Mouse (Mus musculus): ENCODE data around the gene Npm3. TPM values are rescaled to one million over a fixed set of nuclear protein-coding genes. Genes with fewer than 3 reads are reported as not detected.

The Npm3 gene
- polyA plus RNA-seq, 1 experiment from 2014 or later, result 6.5 TPM

DNA sequence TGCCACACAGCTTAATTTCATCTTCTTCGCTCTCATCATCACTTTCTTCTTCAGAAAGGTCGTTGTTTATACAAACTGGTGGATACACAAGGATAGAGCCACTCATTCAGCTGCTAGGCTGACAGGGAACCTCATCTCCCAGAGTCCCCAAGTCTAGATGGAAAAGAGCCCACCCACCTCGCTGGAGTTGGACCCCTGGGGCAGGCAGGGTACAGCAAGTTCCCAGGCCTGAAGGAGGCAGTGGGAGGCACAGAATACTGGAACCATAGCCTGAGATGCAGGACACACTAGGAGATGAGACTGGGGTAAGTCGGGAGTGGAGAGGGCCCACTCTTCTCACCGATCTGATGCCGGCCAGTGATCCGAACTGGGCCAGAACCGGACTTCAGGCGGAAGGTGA is 1.2 kb downstream of the Npm3 start:
- H3K9me3 ChIP-seq, result no peaks in the 10 kb centered on the region
- no peak for ATAC-seq (ENCODE audit: low FRiP score)
- peaks cover 16% of the 10 kb centered on the region for H3K36me3 ChIP-seq
- peak overlapping the region; percentile 87 for H3K4me3 ChIP-seq
- H3K27me3 ChIP-seq, result peaks cover 48% of the 10 kb centered on the region
- H3K4me1 ChIP-seq (replicated peaks), result peaks cover 30% of the 10 kb centered on the region
- 58% methylated on average over 9 of the region's 9 CpGs for WGBS
- peak overlapping the region; percentile 96 for H3K4me2 ChIP-seq
- H3K9ac ChIP-seq, result peak overlapping the region; percentile 87
- H3K27ac ChIP-seq, result no peak overlapping the region

DNA sequence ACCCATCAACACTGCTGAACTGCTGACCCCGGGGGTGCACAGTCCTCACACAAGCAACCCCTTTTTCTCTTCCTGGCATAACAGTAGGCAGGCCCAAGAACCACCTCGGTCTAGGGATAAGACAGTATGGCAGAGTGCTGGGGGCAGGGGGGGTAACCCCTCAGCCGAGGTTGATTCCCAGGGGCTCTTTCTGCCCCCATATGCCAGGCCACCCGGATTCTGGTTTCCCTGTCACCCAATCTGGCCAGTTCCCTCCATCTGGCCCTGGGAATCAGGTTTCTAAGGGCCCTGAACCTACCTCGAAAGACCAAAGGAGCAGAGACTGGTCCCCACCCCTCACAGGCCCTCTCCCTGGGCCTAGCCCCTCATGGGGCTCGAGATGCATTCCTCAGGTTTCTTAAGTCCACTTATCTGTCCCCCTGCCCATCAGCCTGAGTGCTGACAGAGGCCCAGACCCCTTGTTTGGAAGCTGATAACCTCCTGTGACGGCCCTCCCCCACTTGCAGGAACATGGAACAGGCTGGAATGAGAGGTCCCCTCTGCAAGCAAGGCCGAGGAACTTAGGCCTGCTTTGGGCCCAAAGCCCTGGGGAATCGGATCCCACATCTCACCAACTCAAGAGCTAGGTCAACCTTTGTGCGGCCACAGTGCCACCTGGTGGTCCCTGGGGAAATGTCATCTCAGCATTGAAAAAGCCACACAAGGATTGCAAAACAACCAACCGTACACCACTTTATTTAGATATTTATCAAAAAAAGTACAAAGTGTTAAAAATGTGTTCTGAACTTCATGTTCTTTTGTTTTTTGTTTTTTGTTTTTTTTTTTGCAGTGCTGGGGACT is 2.1 kb downstream of the Npm3 start:
- Histone ChIP-seq H3K36me3 (peaks cover 8% of the 10 kb centered on the region), H3K9me3 (no peaks in the 10 kb centered on the region), H3K4me2 (no peak overlapping the region), H3K4me1 (replicated peaks) (peaks cover 39% of the 10 kb centered on the region), H3K4me3 (no peak overlapping the region), H3K27ac (no peak overlapping the region), H3K9ac (no peak overlapping the region), H3K27me3 (peaks cover 57% of the 10 kb centered on the region)
- ATAC-seq (ENCODE audit: low FRiP score), result no peak
- WGBS, result 35% methylated on average over 11 of the region's 11 CpGs

DNA sequence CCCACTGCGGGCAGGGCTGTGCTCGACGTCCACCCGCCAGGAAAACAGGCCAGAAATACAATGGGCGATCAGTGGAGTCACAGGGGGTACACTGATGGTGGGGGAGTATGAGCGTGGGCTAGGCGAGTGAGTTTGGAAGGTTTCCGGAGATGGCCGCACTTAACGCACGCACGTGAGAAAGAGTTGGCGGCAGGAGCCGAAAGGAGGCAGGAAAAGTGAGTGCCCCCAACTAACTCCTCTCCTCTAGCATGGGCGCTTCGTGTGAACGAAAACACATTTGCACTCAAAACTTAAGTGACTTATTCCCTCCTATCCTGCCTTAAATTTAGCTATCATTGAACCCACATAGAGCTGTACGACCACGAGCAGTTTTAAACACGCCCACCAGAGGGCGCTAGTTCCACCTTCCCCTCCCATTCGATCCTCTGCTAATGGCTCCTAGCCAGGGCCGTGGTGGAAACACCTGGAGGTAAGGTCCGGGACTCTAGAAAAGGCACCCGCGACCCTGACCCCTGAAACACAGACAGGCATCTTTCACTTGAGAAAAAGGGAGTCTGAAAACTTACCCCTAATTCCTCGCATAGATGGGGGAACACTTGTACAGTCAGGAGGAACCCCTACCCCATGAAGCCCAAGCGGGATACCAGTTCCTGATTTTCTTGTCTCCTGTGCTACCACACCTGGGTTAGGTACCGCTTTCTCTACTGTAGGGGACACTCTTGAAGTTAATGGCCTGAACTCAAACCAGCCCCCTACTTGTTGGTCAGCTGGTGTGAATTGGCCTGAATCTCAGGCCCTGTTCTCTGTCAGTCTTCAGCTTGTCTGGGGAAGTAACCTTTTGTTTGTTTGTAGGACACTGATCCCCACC is 3.0 kb downstream of the Npm3 start:
- Histone ChIP-seq H3K4me1 (replicated peaks) (peaks cover 46% of the 10 kb centered on the region), H3K9me3 (no peaks in the 10 kb centered on the region), H3K36me3 (peaks cover under 1% of the 10 kb centered on the region), H3K27me3 (peaks cover 66% of the 10 kb centered on the region), H3K9ac (no peak overlapping the region), H3K4me3 (no peak overlapping the region), H3K27ac (no peak overlapping the region), H3K4me2 (no peak overlapping the region)
- WGBS, result 7% methylated on average over 29 of the region's 29 CpGs
- ATAC-seq (ENCODE audit: low FRiP score), result no peak

DNA sequence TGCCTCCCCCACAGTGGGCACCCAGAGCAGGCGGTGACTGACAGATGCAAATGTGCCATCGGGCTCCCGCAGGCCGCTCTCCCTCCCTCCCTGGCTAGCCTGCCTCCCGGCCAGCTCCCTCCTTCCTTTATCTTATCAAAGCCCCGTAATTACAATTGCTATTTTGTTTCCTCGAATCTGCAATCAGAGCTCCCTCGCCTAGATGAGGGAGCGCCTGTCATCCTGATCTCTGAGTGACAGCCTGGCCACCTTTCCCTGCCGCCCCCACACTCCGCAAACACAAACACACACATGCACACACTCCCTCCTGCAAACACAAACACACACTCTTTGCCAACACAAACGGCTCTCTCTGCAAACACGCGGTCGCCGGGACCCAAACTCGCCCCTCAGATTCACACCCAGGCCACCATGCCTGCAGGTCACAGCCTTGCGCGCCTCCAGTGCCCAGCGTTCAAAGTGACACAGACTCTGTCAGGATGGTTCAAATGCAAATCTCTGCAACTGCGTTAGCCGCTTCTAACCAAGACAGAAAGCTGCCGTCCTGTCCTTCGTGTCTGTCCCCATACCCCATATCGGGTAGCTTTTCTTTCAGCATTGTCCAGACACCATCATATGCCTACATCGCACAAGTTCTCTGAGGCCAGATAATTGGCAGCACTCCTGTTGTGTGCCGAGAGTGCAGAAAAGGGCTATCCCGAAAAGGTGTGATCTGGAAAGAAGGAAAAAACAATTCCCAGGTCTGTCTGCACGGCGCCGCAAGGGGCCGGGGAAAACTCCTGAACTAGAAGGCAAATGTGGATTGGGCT is 3.8 kb downstream of the Npm3 start:
- H3K4me1 ChIP-seq (replicated peaks), result peaks cover 49% of the 10 kb centered on the region
- peak overlapping the region; percentile 5; the same call in 1 of the 2 replicates for H3K4me3 ChIP-seq
- no peaks in the 10 kb centered on the region for H3K9me3 ChIP-seq
- 0 out of 2 replicates have a peak overlapping the region, but pooled peaks have one; percentile 30 for H3K9ac ChIP-seq
- WGBS, result 2% methylated on average over 32 of the region's 32 CpGs
- H3K27ac ChIP-seq, result no peak overlapping the region
- peaks cover 74% of the 10 kb centered on the region for H3K27me3 ChIP-seq
- H3K36me3 ChIP-seq, result no peaks in the 10 kb centered on the region
- no peak overlapping the region for H3K4me2 ChIP-seq
- no peak for ATAC-seq (ENCODE audit: low FRiP score)

DNA sequence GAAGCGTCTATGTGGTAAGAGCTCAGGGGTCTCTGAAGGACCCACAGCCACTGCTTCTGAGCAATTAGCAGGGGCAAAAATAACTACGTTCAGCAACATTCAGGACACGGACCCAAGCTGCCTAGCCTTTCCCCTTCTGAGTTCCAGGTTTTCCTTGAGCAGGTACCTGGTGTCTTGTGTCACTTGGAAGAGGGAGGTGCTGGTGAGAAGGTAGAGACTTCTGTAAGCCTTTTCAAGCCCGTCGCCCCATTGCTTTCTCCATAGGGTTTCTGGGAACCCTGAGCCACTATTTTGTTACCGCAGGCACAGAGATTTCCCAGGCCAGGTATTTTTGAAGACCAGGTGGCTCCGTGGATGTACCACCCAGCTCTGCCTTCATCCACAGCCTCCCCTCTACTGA is 5.8 kb downstream of the Npm3 start:
- Histone ChIP-seq H3K27me3 (peaks cover 93% of the 10 kb centered on the region), H3K4me2 (no peak overlapping the region), H3K9me3 (no peaks in the 10 kb centered on the region), H3K27ac (no peak overlapping the region), H3K9ac (no peak overlapping the region), H3K4me1 (replicated peaks) (peaks cover 40% of the 10 kb centered on the region), H3K36me3 (no peaks in the 10 kb centered on the region), H3K4me3 (no peak overlapping the region)
- ATAC-seq (ENCODE audit: low FRiP score), result no peak
- 15% methylated on average over 7 of the region's 7 CpGs for WGBS

DNA sequence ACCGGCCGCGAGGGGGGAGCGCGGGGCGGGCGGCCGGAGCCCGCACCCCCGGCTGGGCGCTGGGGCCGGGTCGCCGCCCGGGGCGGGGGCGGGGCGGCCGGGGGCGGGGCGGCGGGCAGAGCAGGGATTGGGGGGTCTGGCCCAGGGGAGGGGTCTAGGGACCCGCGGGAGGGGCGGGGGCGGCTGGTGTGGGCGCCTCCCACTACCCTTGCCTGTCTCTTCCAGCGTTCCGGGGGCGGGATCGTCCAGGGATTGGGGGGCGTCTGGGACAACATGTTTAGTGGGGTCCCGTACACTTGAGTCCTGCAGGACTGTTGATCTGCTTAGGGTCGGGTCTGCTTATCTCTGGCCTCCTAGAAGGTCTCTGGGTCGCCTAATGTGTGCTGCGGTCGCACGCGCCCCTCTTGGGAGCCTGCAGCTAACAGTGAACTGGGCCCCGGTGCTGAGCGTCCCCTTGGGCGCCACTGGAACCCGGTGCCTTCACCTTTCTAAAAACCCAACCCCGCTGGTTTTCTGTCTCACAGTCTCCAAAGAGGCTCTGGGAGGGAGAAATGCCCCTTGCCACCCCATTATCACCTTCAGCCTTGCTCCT is 6.3 kb downstream of the Npm3 start:
- Histone ChIP-seq H3K27me3 (peaks cover 95% of the 10 kb centered on the region), H3K9ac (0 out of 2 replicates have a peak overlapping the region, but pooled peaks have one; percentile 46), H3K27ac (no peak overlapping the region), H3K9me3 (no peaks in the 10 kb centered on the region), H3K4me3 (peak overlapping the region; percentile 35), H3K36me3 (no peaks in the 10 kb centered on the region), H3K4me2 (peak overlapping the region; percentile 59), H3K4me1 (replicated peaks) (peaks cover 35% of the 10 kb centered on the region)
- 5% methylated on average over 26 of the region's 44 CpGs for WGBS
- ATAC-seq (ENCODE audit: low FRiP score), result no peak

DNA sequence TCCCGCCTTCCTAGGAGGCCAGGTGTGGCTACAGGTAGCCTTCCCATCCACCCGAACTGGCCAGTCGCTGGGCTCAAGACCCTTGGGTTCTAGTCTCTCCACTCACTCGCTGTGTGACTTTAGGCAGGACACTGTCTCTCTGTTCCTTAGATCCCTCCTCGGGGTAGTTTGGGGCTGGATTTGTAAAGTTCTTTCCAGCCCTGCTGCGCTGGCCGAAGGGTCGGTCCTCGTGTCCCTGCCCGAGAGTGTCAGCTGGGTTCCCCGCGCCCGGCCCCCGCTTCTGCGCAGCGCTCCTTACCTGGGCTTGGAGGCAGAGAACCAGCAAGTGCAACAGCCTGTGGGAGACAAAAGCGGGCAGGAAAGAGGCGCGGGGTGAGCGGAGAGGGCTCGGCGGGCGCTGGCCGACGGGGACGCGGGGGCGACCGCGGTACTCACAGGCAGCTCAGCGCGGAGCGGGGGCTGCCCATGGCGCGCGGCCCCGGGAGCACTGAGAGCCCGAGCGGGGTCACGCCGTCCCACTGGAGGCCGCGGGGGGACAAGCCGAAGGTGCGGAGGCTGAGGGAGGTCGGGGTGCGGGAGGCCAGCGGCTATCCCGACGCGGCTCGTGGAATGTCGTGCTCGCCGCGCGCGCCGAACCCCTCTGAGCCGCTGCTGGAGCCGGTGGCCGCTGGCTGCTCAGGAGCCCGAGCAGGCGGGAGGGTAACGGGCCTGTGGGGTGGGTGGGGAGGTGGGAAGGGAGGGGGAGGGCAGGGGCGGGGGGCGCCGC is 7.0 kb downstream of the Npm3 start, which contains the start of gene Fgf8:
TSS of gene Fgf8 (minus strand) at position 698 of the 766 bp plus-strand sequence.
- Histone ChIP-seq H3K9me3 (no peaks in the 10 kb centered on the region), H3K4me1 (replicated peaks) (peaks cover 37% of the 10 kb centered on the region), H3K27me3 (peaks cover 100% of the 10 kb centered on the region), H3K9ac (peak within 1 kb of the TSS; percentile 46; the same call in 1 of the 2 replicates), H3K27ac (no peak within 1 kb of the TSS), H3K4me3 (peak within 1 kb of the TSS; percentile 35), H3K4me2 (peak within 1 kb of the TSS; percentile 59), H3K36me3 (no peaks in the 10 kb centered on the region)
- 1% methylated on average over 36 of the region's 68 CpGs for WGBS
- ATAC-seq (ENCODE audit: low FRiP score), result no peak

DNA sequence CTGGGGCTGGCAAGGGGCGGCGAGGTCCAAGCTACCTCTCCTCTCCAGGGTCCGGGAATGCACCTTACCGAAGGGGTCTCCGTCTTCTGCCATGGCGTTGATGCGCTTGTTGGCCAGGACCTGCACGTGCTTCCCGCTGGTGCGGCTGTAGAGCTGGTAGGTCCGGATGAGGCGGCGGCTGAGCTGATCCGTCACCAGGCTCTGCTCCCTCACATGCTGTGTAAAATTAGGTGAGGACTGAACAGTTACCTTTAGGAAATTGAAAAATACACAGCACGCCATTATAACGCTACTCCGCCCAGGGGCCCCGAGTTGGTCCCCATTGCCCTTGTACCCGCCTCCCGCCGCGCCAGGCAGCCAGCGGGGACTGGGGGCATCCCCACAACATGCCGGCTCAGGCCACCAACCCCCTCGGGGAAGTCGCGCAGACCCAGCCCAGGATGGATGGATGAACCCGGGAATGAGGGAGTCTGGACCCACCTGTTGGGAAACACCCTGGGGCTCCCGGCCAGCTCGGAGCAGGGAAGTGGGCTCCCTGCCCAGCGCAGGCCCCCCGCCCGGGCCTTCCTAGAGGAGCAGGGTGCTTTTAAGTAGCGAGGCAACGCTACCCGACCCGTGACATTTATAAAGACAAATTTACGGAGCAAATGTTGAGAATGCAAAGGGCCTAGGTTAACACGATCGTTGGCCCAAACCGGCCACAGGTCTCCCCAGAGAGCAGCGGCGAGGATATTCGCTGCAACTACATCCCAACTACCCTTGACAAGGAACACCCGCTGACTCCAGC is 7.8 kb downstream of the Npm3 start:
- Histone ChIP-seq H3K4me1 (replicated peaks) (peaks cover 42% of the 10 kb centered on the region), H3K9ac (no peak overlapping the region), H3K27me3 (peaks cover 100% of the 10 kb centered on the region), H3K4me3 (peak overlapping the region; percentile 35; the same call in 1 of the 2 replicates), H3K9me3 (no peaks in the 10 kb centered on the region), H3K27ac (no peak overlapping the region), H3K36me3 (no peaks in the 10 kb centered on the region), H3K4me2 (no peak overlapping the region)
- under 1% methylated on average over 45 of the region's 45 CpGs for WGBS
- no peak for ATAC-seq (ENCODE audit: low FRiP score)

DNA sequence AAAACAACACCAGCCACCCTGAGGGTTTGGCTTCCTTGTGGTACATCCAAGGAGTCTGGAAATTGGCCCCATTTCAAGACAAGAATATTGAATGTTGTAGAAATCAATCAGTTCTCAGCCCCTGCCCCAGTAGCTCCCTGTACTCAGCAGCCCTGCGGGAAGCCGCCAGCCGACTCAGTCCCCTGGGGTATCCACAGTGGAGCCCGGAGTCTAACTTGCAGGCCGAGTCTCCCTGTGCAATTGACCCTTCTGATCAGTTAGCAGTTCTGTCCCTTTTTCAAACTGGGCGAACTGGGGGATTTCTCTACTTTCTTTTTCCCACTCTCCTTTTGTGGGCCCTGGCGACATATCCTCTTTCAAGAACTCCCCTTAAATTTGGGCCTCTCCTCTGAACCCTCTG is 8.6 kb downstream of the Npm3 start:
- no peak overlapping the region for H3K27ac ChIP-seq
- H3K9ac ChIP-seq, result no peak overlapping the region
- no peaks in the 10 kb centered on the region for H3K36me3 ChIP-seq
- H3K4me2 ChIP-seq, result no peak overlapping the region
- no peaks in the 10 kb centered on the region for H3K9me3 ChIP-seq
- 2% methylated on average over 7 of the region's 7 CpGs for WGBS
- ATAC-seq (ENCODE audit: low FRiP score), result no peak
- peaks cover 100% of the 10 kb centered on the region for H3K27me3 ChIP-seq
- peaks cover 40% of the 10 kb centered on the region for H3K4me1 ChIP-seq (replicated peaks)
- no peak overlapping the region for H3K4me3 ChIP-seq

DNA sequence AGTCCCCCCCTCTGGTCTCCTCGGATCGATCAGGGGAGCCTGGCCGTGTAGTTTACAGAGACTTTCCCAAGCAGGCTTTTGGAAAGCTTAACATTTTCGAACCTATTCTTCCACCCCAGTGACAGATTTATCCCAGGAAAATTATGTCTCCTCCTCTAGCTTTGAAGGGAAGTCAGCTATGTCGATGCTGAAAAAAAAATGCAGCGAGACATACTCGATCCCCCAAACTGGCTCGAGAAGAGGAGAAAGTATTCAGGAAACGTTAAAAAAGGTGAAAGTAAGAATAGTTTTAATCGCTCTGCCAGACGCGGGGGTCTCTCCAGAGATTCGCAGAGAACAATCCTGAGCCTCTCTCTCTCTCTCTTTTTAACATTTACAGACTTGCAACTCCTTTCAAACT is 9.2 kb downstream of the Npm3 start:
- Histone ChIP-seq H3K36me3 (no peaks in the 10 kb centered on the region), H3K27me3 (peaks cover 100% of the 10 kb centered on the region), H3K9me3 (no peaks in the 10 kb centered on the region), H3K4me2 (no peak overlapping the region), H3K4me3 (no peak overlapping the region), H3K27ac (no peak overlapping the region), H3K9ac (no peak overlapping the region), H3K4me1 (replicated peaks) (peaks cover 36% of the 10 kb centered on the region)
- WGBS, result 2% methylated on average over 13 of the region's 13 CpGs
- ATAC-seq (ENCODE audit: low FRiP score), result no peak

Measured in hindbrain, embryonic 13.5 days (tissue).